Comparison of ENCODE assay signal across 21 mouse cellular contexts in the genomic region with DNA sequence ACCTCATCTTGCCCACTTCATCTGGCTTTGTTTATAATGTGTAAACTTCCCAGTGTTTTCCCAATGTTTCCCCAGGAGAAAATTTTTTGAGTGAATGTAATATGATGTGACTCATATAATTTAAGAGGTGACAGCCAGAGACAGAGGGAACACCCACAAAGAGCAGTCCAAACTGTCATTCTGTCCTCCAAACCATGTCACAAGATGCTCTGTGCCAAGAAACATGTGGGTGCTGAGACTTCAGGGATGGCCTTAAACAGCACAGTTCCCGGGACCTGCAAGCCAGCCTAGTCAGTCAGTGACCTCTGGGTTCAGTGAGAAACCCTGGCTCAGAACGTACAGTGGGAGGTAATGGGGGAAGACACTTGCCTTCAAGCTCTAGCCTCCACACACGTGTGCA.
"Had no signal": no experiment of that assay in that cellular context is flagged by ENCODE, and none has a peak within 500 bp of the region (broad histone marks: within the 10 kb centered on the region; RNA-seq: fewer than 3 reads in every experiment).

No protein-coding gene starts in this region.

- H3K4me1 ChIP-seq: liver, embryonic 12.5 days; liver, embryonic 15.5 days; megakaryocyte, embryonic 14.5 days; stomach, embryonic 15.5 days had no signal

- H3K27ac ChIP-seq: kidney, postnatal 0 days; layer of hippocampus, adult 2 months; limb, embryonic 10.5 days; limb, embryonic 13.5 days; liver, embryonic 12.5 days; liver, embryonic 15.5 days; midbrain, embryonic 10.5 days; neural tube, embryonic 12.5 days; neural tube, embryonic 15.5 days; stomach, embryonic 15.5 days had no signal

- H3K9ac ChIP-seq: limb, embryonic 13.5 days; liver, embryonic 12.5 days; liver, embryonic 15.5 days; neural tube, embryonic 12.5 days; neural tube, embryonic 15.5 days; stomach, embryonic 15.5 days had no signal

- H3K4me2 ChIP-seq: limb, embryonic 13.5 days; liver, embryonic 12.5 days; liver, embryonic 15.5 days; neural tube, embryonic 12.5 days; neural tube, embryonic 15.5 days; stomach, embryonic 15.5 days had no signal

- H3K9me3 ChIP-seq: limb, embryonic 10.5 days; limb, embryonic 13.5 days; liver, embryonic 12.5 days; liver, embryonic 15.5 days; megakaryocyte, embryonic 14.5 days; midbrain, embryonic 10.5 days; neural tube, embryonic 12.5 days; neural tube, embryonic 15.5 days; stomach, embryonic 15.5 days had no signal

- H3K27me3 ChIP-seq: liver, embryonic 12.5 days; liver, embryonic 15.5 days; neural tube, embryonic 12.5 days; neural tube, embryonic 15.5 days; stomach, embryonic 15.5 days had no signal

- DNase-seq: kidney, adult 2 months; kidney, postnatal 25 days; layer of hippocampus, adult 9-11 months; liver; midbrain, embryonic 14.5 days; retina, postnatal 1 day; right cerebral cortex, postnatal 25 days; spleen, adult 18-20 months; thymus, postnatal 36 days had no signal

- H3K36me3 ChIP-seq: limb, embryonic 10.5 days; limb, embryonic 13.5 days; liver, embryonic 12.5 days; liver, embryonic 15.5 days; midbrain, embryonic 10.5 days; neural tube, embryonic 12.5 days; neural tube, embryonic 15.5 days; stomach, embryonic 15.5 days had no signal

- ATAC-seq: intestine, postnatal 0 days; liver, embryonic 12.5 days had no signal

- H3K4me3 ChIP-seq: layer of hippocampus, adult 2 months; limb, embryonic 10.5 days; limb, embryonic 13.5 days; liver, embryonic 12.5 days; liver, embryonic 15.5 days; megakaryocyte, embryonic 14.5 days; midbrain, embryonic 10.5 days; neural tube, embryonic 12.5 days; neural tube, embryonic 15.5 days; stomach, embryonic 15.5 days had no signal
